Mouse (Mus musculus) kidney, embryonic 16.5 days (tissue): Measurements from ENCODE around the gene Tbca. TPM values are rescaled to one million over a fixed set of nuclear protein-coding genes. Genes with fewer than 3 reads are reported as not detected.

Experiments
- ATAC-seq: fragments of 200-750 bp; cut with Nextera tagmentation; 2 replicates; pipeline ENCODE4 v1.8.0; 2017; ENCODE audit warnings: moderate TSS enrichment; ENCODE audit not compliant: low FRiP score, low TSS enrichment
- H3K27ac ChIP-seq: fragments of 300-500 bp; sonication (generic); 2 replicates; pipeline ENCODE4 v1.5.1; 2014; ENCODE audit warnings: low read length
- H3K27me3 ChIP-seq: fragments of 300-500 bp; sonication (generic); 2 replicates; pipeline ENCODE4 v1.6.1; 2014; ENCODE audit warnings: low read length, control low read depth, mixed read lengths; ENCODE audit not compliant: insufficient read depth
- H3K36me3 ChIP-seq: fragments of 300-500 bp; sonication (generic); 2 replicates; pipeline ENCODE4 v1.6.1; 2014; ENCODE audit warnings: low read length, control low read depth, mixed read lengths; ENCODE audit not compliant: insufficient read depth
- H3K4me1 ChIP-seq: fragments of 300-500 bp; sonication (generic); 2 replicates; pipeline ENCODE4 v1.6.1; 2014; ENCODE audit warnings: low read length, control low read depth, mixed read lengths; ENCODE audit not compliant: insufficient read depth
- H3K4me2 ChIP-seq: fragments of 300-500 bp; sonication (generic); replicated peaks from 2 replicates; pipeline ENCODE4 v1.6.1; 2014; ENCODE audit warnings: low read depth, low read length
- H3K4me3 ChIP-seq: fragments of 300-500 bp; sonication (generic); 2 replicates; pipeline ENCODE4 v1.5.1; 2014; ENCODE audit warnings: mild to moderate bottlenecking, low read length
- H3K9ac ChIP-seq: fragments of 300-500 bp; sonication (generic); replicated peaks from 2 replicates; pipeline ENCODE4 v1.6.1; 2014; ENCODE audit warnings: low read length
- H3K9me3 ChIP-seq: fragments of 300-500 bp; sonication (generic); 2 replicates; pipeline ENCODE4 v1.6.1; 2016; ENCODE audit warnings: low read length, control low read depth
- WGBS: fragments of 180-500 bp; shearing (Covaris S2); extraction: QIAGEN DNeasy Blood & Tissue Kit; methylation state at CpG from one replicate; pipeline ENCODE4 v1.1.7; 2014; 5-methylcytosine and 5-hydroxymethylcytosine counted together
- polyA plus RNA-seq: library from polyadenylated mRNA; unstranded; fragments of >200 nt; fragmentation: Nextera tagmentation; extraction: Ambion mirVana; gene quantifications from 2 replicates; pipeline ENCODE4 v1.2.1, GENCODE M21; 2015

Gene Tbca
- polyA plus RNA-seq, 1 experiment from 2014 or later = 206 TPM

GRCm38 (mm10) chr13:94838756-94839337 is 50.1 kb downstream of the Tbca start:
- Histone ChIP-seq H3K36me3 (peaks cover 25% of the 10 kb centered on the region), H3K9ac (no peak overlapping the region), H3K4me1 (peaks cover 6% of the 10 kb centered on the region; the same call in 1 of the 2 replicates), H3K9me3 (no peaks in the 10 kb centered on the region), H3K4me2 (no peak overlapping the region), H3K27me3 (no peaks in the 10 kb centered on the region), H3K27ac (no peak overlapping the region), H3K4me3 (no peak overlapping the region)
- WGBS = 83% methylated on average over 8 of the region's 8 CpGs
- no peak; the same call in 1 of the 2 replicates for ATAC-seq

- WGBS = 79% methylated on average over 5 of the region's 5 CpGs
- no peaks in the 10 kb centered on the region for H3K9me3 ChIP-seq
- no peak overlapping the region for H3K27ac ChIP-seq
- H3K4me2 ChIP-seq = no peak overlapping the region
- no peak for ATAC-seq
- H3K4me3 ChIP-seq = no peak overlapping the region
- H3K4me1 ChIP-seq = peaks cover 3% of the 10 kb centered on the region; the same call in 1 of the 2 replicates
- H3K9ac ChIP-seq = no peak overlapping the region
- H3K27me3 ChIP-seq = no peaks in the 10 kb centered on the region
- peaks cover 18% of the 10 kb centered on the region for H3K36me3 ChIP-seq
Measured at GRCm38 (mm10) chr13:94843236-94843635, 54.5 kb downstream of the Tbca start.

GRCm38 (mm10) chr13:94847870-94848269 is 59.2 kb downstream of the Tbca start:
- H3K27me3 ChIP-seq = no peaks in the 10 kb centered on the region
- 61% methylated on average over 7 of the region's 7 CpGs for WGBS

GRCm38 (mm10) chr13:94849351-94849750 is 60.6 kb downstream of the Tbca start:
- Histone ChIP-seq H3K4me2 (no peak overlapping the region), H3K9me3 (no peaks in the 10 kb centered on the region), H3K9ac (no peak overlapping the region), H3K36me3 (no peaks in the 10 kb centered on the region), H3K4me3 (no peak overlapping the region), H3K27me3 (no peaks in the 10 kb centered on the region), H3K27ac (no peak overlapping the region), H3K4me1 (no peaks in the 10 kb centered on the region)
- 72% methylated on average over 13 of the region's 13 CpGs for WGBS
- ATAC-seq = no peak

More at GRCm38 (mm10) chr13:94847870-94848269, 59.2 kb downstream of the Tbca start:
- H3K9ac ChIP-seq = no peak overlapping the region
- no peak overlapping the region for H3K4me2 ChIP-seq
- no peak overlapping the region for H3K27ac ChIP-seq
- H3K36me3 ChIP-seq = peaks cover 8% of the 10 kb centered on the region; the same call in 1 of the 2 replicates
- no peaks in the 10 kb centered on the region for H3K9me3 ChIP-seq
- no peak for ATAC-seq
- no peak overlapping the region for H3K4me3 ChIP-seq
- H3K4me1 ChIP-seq = no peaks in the 10 kb centered on the region

- no peak overlapping the region for H3K4me3 ChIP-seq
- no peak overlapping the region for H3K4me2 ChIP-seq
- no peak overlapping the region for H3K9ac ChIP-seq
- no peaks in the 10 kb centered on the region for H3K36me3 ChIP-seq
- H3K27ac ChIP-seq = no peak overlapping the region
- 70% methylated on average over 8 of the region's 8 CpGs for WGBS
- no peaks in the 10 kb centered on the region for H3K4me1 ChIP-seq
- ATAC-seq = no peak
- H3K9me3 ChIP-seq = no peaks in the 10 kb centered on the region
- peaks cover 8% of the 10 kb centered on the region for H3K27me3 ChIP-seq
Measured at GRCm38 (mm10) chr13:94858016-94858575, 69.4 kb downstream of the Tbca start.

GRCm38 (mm10) chr13:94859256-94859655 is 70.5 kb downstream of the Tbca start:
- Histone ChIP-seq H3K4me2 (no peak overlapping the region), H3K27me3 (peaks cover 15% of the 10 kb centered on the region), H3K36me3 (no peaks in the 10 kb centered on the region), H3K4me3 (no peak overlapping the region), H3K9ac (no peak overlapping the region), H3K9me3 (no peaks in the 10 kb centered on the region), H3K4me1 (no peaks in the 10 kb centered on the region), H3K27ac (no peak overlapping the region)
- ATAC-seq = no peak
- WGBS = 68% methylated on average over 8 of the region's 8 CpGs

GRCm38 (mm10) chr13:94862491-94863230 is 74.0 kb downstream of the Tbca start:
- H3K9me3 ChIP-seq = no peaks in the 10 kb centered on the region
- no peak overlapping the region for H3K9ac ChIP-seq
- H3K27ac ChIP-seq = no peak overlapping the region
- H3K4me2 ChIP-seq = no peak overlapping the region
- H3K4me3 ChIP-seq = no peak overlapping the region
- H3K4me1 ChIP-seq = no peaks in the 10 kb centered on the region
- WGBS = 69% methylated on average over 5 of the region's 5 CpGs
- ATAC-seq = no peak
- no peaks in the 10 kb centered on the region for H3K36me3 ChIP-seq
- H3K27me3 ChIP-seq = peaks cover 41% of the 10 kb centered on the region

GRCm38 (mm10) chr13:94866906-94867305 is 78.2 kb downstream of the Tbca start:
- Histone ChIP-seq H3K4me1 (peaks cover 6% of the 10 kb centered on the region; the same call in 1 of the 2 replicates), H3K4me2 (no peak overlapping the region), H3K4me3 (no peak overlapping the region), H3K36me3 (no peaks in the 10 kb centered on the region), H3K9me3 (no peaks in the 10 kb centered on the region), H3K9ac (no peak overlapping the region), H3K27me3 (peaks cover 80% of the 10 kb centered on the region), H3K27ac (no peak overlapping the region)
- WGBS = 51% methylated on average over 2 of the region's 2 CpGs
- no peak for ATAC-seq

- Histone ChIP-seq H3K4me2 (no peak overlapping the region), H3K27me3 (peaks cover 80% of the 10 kb centered on the region), H3K9ac (no peak overlapping the region), H3K36me3 (no peaks in the 10 kb centered on the region), H3K4me3 (no peak overlapping the region), H3K4me1 (peaks cover 6% of the 10 kb centered on the region; the same call in 1 of the 2 replicates), H3K27ac (no peak overlapping the region), H3K9me3 (no peaks in the 10 kb centered on the region)
- no peak for ATAC-seq
- 59% methylated on average over 4 of the region's 4 CpGs for WGBS
Measured at GRCm38 (mm10) chr13:94867772-94868171, 79.1 kb downstream of the Tbca start.
